Mouse (Mus musculus): ENCODE results near the gene Htr1d.
A peak's percentile ranks its signal among the peaks of the same experiment; 100 is the strongest.

The Htr1d gene

DNA sequence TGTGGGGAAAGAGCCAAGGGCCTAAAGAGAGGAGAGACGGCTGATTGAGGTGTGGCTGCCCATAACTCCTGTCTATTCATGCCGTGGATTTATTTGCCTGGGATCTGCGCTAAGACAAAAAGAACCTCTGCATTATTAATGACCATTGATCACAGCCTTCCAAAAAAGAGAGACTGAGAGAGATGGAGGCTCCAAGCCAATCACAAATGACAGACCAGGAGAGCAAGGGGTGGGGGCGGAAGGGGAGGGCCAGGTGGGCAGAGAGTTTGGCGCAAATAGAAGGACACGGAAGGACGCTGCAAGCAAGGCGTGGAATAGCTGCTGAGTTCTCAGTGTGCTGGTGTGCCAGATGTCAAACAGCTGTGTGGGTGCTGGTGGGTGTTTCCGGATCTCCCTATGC, at the start of gene Htr1d:
TSS of gene Htr1d (plus strand) at position 301 of the 400 bp plus-strand sequence.
- no peak for DNase-seq (ENCODE audit: low read depth)

DNA sequence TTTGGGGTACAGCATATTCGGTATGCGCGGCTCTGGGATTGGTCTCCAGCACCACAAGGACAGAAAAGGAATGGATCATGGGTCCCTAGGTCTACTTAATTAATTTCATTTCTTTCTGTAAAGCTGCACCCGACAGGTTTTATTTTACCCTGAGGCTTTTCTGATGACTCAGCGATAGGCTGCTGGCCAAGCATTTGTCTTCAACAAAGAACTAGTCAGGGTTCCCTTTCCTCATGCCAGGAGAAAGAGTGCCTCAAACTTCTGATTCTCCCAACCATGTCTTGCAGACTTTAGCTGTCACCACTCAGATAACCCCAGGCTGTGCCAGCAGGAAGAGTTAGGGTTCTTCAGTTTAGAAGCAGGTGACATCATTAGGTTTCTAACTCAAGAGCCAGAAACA, 46.3 kb upstream of the Htr1d start:
- no peak for DNase-seq (ENCODE audit: low read depth)

DNA sequence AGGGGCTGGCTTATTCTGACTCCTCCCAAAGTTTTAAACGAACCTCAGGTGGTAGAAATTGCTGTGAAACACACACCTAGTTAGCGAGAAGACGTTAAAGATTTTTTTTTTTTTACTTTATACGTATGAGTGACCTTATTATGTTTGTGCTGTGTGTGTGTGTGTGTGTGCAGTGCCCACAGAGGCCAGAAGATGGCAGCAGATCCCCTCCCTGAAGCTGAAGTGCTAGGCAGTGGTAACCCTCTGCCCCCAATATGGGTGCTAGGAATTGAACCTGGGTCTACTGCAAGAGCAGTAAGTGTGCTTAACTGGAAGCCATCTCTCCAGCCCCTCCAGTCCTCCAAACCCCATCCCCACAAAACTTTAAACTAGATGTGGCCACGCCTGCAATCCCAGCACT, 40.3 kb upstream of the Htr1d start:
- no peak for DNase-seq (ENCODE audit: low read depth)

DNA sequence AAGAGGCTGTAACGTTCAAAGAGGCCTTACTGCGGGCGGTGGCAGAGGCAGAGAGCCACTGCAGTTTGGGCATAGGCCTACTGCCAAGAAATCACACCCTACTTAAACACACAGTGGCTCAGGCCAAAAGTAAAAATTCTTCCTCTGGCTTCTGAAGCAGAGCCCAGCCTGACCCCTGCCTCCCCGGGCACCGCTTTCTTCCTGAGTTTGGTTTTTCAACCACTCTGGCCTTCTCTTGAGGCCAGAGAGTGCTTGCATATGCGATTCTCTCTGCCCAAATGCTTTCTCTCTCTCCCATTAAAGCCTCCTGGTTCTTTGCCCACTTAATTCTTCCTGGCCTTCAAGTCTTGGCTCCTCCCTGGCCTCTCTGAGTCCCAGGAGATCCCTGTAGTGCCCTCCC, 39.5 kb upstream of the Htr1d start:
- DNase-seq (ENCODE audit: low read depth) = no peak

DNA sequence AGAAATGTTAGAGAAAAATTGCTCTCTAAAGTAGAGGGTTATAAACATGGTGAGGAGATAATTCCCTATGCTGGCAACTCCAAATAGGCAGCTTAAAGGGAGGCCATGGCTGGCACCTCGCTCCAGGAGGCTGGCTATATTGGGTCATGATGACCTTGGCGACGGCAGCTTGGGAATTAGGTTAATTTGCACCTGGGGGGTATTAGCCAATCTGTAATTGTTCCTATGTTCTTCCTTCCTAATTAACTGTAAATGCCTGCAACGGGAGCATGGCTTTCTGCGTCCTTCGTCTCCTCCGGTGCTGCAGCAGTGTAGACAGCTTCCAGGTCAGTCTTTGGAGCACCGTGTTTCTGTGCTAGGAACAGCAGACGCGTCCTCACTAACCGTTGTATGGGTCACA, 36.1 kb upstream of the Htr1d start:
- no peak for DNase-seq (ENCODE audit: low read depth)

DNA sequence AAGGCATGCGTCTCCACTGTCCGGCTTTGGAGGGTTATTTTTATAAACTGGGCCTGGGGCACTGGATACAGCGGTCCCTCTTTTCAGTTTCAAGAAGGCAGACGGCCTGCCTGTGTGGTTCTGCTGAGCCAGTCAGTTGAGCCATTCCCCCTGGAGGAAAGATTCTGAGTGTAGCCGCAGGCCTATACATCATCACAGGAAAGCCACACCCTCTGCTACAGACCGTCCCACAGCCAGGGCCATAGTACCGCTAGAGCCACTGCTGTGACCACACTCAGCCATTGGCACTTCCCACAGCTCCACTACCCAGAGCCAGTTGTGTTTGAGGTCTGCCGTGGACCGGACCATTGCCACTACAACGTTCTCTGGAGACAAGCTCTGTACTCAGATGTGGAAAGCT, 21.5 kb upstream of the Htr1d start:
- DNase-seq (ENCODE audit: low read depth) = no peak

DNA sequence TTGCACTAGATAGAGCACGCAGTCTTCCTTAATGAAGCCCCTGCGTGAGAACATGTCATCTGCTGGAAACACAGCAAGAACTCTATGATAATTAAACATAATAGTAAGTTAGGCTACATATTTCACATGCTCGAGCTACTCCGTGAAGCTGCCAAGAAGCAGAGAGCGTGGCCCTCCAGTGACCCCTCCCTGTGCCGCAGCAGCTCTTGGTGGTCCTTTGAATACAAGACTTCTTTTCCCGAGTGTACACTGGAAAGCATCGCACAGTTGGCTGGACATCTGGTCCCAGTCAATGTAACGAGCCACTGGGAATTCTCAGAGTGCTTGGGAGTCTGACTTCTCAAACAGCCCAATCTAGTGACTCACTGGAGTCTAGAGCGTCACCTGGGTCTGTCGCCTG, 15.5 kb upstream of the Htr1d start:
- no peak for DNase-seq (ENCODE audit: low read depth)

DNA sequence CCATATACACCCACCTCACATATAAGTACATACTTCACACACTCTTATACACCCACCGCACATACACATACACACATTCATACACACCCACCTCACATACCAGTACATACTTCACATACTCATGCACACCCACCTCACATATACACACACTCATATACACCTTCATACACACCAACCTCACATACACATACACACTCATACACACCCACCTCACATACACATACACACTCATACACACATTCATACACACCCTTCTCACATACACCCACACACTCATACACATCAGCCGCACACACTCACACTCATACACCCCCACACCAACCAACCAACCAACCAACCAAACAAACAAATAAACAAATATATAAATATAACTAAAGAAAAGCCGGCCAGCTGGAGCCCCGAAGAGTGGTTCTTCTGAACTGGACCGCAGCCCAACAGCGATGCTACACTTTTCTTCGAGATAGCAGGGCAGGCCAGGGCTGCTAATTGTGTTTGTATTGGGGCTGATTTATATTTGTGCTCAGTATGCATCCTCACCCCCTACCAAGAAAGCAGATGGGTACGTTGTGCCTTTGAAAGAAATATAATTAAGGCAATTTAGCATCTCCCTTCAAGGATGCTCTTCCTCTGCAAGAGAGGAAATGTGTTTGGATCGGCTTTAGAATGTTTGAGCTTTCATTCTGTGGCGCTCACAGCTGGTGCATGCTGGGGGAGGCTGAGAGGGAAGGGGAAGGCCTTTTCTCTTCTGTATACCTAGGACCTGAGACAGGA, 11.1 kb upstream of the Htr1d start:
- no peak for DNase-seq (ENCODE audit: low read depth)

DNA sequence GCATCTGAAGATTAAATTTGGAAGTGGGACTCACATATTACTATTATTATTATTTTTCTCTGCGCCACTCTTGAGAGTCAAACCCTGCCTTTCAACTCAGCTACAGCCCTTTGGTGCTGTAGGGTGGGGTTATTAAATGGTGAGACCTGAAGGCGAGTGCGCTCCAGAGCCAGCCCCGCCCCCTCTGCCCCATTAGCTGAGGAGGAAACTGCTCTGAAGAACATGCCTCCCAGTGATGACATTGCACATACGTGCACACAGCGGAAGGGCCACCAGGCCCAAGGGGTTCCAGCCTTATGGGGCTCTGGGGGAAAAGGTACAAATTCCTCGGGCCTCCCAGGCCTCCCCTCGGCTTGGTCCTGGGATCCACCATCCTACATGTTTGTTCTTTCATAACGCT, 7.8 kb upstream of the Htr1d start:
- DNase-seq (ENCODE audit: low read depth) = no peak

DNA sequence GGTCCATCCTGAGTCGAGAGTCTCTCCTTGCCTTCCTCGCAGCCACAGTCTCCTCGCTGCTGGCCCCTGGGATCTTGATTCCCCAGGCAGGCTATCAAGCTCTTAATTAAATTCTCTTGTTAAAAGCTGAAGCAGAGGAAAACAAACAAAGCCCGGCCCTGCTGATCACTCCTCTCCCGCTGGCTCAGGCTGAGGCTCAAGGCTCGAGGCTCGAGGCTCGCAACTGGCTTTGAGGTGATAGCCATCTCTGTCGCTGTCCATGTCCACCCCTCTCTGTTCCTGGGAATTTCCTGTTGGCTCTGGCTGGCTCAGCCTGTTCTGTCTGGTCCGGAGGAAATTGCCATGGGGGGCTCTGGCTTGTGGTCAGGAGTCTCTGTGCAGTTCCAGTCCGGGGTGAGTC, 4.4 kb upstream of the Htr1d start:
- DNase-seq (ENCODE audit: low read depth) = no peak

DNA sequence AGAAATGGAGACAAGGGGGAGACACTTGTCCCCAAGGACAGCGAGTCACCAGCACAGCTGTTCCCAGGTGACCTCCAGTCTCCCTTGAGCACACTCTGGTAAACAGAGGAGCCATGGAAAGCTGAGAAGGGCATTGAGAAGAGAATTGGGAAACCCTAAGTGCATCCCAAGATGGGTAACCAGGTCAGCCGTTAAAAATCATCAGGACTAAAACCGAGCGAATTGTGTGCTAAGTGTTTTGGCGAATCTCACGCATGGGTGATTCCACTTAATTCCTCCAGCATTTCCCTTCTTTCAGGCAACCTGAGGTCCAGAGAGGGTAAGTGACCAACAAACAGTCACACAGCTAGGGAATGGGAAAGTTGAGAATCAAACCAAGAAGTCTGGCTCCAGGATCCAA, 3.9 kb upstream of the Htr1d start:
- no peak for DNase-seq (ENCODE audit: low read depth)

DNA sequence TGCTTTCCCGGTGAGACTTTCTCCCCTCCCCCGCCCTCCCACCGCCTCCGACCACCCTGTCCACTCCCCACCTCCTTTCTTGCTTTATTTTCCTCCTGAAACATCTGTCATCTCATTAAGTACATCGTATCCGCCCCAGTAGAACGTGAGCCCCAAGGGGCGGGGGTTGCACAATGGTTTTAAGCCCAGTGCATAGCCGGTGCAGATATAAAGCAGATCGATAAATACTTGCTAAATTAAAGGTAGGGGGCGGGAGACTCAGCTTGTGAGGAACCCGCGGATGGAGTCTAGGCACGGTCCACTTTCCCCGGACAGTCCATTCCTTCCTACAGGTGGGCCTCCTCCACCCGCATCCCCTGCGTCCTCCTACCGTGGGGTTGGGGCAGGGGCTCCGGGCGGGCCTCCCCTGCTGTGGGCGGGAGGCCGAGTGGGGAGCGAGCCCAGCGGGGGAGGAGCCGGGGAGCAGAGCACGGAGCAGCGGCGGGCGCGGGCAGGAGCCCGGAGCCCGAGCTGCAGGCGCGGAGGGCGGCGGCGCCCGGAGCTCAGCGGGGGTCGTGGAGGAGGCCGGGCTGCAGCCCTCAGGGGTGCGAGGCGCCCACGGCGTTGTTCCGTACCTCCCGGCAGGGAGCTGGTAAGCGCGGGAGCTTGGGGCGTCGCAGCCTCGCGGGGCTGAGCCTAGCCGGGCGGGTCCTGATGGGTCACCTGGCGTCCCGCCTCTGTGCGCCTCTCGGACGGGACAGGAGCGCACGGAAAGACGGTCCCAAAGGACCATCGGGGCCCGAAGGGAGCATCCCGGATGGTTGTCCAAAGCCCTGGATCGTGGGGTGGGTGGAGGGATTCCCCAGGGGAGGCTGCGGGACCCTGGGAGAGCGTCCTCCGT, 1.0 kb downstream of the Htr1d start:
- peak; percentile 6 for DNase-seq (ENCODE audit: low read depth)

DNA sequence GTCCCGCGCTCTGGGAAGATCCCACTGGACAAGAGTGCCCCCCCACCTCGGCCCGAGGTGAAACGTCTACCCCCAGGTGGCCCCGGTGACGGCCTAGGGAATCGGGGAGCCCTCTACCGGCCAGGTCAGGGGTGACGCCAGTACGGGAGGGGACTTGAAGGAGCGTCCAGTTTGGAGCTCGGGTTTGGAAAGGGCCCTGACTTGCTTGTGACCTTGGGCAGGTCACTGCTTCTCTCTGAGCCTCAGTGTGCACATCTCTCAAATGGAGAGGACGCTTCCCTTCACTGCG, 1.6 kb downstream of the Htr1d start:
- DNase-seq (ENCODE audit: low read depth) = peak; percentile 16

DNA sequence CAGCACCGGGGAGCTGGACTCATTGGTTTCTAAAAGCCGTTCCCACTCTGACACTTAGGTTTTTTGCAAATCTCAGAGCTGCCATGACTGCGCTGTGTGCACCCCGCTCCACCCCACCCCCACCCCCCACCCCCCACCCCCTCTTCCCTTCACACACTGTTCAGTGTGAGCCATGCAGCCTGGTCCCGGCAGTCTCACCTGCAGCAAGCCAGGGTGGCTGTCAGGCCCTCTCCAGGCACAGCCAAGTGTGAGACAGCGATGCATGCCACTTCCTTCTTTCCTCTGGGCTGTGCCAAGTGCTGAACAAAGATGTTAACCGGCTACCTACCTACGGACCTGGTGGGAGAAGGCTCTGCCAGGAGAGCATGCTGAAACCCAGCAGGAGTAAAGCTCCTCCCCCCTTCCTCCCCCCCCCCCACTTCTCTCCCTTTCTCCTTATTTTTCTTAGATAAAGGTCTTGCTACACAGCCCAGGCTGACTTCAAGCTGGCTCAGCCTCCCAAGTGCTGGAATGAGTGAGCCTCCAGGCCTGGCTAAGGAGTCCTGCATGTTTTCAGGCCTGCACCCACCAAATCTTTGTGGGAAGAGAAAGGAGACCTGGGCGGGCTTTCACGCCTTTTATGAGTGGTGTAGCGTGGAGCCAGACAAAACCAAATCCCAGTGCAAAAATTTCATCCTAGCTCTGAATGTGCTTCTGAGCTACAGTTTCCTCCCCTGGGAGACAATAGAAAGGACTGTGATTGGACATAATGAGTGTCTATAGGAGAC, 7.5 kb downstream of the Htr1d start:
- DNase-seq (ENCODE audit: low read depth) = no peak

DNA sequence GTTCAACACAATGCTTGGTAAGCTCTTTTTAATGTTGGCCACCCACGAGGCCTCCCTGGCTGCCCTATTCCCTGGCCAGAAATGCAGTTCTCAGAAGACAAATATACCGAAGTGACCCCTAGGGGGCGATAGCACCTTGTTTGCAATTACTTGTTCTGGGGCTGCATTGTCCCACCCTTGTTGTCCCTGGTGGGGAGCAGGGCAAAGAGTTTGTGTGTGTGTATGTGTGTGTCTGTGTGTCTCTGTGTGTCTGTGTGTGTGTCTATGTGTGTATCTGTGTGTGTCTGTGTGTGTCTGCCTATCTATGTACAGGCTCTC, 8.0 kb downstream of the Htr1d start:
- peak; percentile 60 for DNase-seq (ENCODE audit: low read depth)

DNA sequence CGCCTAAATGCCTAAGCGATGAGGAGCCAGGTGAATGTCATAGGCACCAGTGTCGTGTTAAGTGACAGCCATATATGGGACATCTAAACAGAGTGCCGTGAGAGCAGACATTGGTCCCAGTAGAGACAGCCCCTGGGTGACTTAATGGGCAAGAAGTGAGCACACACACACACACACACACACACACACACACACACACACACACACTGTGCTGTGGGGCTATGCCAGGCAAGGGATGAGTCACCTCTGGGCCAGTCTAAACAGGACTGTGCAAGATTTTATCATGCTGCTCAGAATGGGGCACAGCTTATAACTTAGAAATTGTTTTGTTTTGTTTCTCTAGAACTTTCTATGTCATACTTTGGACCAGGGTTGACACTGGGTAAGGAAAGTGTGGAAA, 10.7 kb downstream of the Htr1d start:
- no peak for DNase-seq (ENCODE audit: low read depth)

DNA sequence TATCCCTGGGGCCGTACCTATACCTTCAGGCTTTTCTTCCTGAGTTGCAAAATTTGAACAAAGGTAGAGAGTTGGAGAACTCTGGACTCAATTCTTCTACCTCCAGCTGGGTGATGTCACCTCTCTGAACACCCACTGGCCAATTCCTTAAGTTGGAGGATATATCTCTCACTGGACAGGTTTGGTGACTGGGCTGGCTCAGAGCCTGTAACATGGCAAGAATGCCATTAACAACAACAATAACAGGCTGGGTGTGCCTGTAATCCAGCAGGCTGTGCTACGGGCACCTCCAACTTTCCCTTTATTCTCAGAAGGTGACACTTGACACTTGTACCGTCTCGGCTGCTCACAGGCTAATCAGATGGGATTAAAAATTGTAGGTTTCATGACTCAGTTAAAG, 15.8 kb downstream of the Htr1d start:
- DNase-seq (ENCODE audit: low read depth) = no peak

DNA sequence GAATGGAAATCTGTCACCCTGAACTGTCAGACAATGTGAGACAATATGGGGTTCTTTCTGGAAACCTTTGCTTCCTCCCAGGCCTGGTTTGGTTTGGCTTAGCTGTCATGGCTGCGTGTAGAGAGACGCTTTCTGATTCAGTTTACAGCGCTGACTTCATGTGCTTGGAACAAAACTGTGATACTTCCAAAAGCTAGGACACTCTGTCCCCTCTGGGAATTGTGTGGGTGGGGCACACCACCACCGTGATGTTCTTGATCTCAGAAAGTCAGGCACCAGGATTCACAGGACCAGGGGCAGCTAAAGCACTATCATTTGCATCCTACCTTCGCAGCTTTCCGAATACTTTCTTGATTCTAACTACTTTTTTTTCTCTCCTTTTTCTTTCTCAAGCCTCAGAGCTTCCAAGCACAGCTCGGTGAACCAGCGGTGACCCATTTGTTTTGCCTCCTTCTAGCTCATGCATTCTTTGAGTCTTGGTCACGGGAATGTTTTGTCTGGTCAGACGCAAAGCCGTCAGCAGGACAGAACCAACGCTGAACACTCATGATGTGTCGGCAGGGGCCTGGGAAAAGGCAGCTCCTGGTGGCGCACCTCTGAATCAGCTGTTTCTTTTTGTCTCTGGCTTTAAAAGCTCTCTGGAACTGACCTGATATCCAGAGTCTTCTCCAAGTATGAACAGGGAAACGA, 18.2 kb downstream of the Htr1d start:
- no peak for DNase-seq (ENCODE audit: low read depth)

DNA sequence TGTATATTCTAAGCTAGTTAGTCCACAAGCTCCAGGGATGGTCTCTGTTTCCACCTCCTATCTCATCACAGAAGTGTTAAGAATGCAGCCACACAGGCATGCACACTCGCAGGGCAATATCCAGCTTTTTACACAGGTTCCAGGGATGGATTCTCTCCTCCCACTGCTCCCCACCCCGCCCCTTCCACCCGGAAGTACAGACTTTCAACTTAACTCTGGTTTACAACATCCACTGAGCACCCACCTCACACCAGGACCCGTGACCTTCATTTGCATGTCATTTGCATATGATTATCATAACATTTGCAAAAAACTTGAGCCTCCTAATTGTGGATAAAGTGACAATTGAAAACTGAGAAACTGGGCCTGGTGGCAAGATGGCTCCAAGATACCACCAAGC, 21.2 kb downstream of the Htr1d start:
- no peak for DNase-seq (ENCODE audit: low read depth)

DNA sequence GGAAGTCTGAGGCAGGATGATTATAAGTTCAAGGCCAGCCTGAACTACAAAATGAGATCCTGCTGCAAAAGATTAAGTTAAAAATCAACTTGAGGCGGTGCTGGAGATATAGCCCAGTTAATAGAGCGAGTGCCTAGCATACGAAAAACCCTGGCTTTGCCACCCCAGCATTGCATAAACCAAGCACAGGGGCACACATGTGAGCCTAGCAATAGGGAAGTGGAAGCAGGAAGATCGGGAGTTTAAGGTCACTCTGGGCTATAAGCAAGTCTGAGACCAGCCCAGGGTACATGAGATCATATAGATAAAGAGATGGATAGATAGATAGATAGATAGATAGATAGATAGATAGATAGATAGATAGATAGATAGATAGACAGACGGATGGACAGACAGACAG, 26.5 kb downstream of the Htr1d start:
- DNase-seq (ENCODE audit: low read depth) = no peak

DNA sequence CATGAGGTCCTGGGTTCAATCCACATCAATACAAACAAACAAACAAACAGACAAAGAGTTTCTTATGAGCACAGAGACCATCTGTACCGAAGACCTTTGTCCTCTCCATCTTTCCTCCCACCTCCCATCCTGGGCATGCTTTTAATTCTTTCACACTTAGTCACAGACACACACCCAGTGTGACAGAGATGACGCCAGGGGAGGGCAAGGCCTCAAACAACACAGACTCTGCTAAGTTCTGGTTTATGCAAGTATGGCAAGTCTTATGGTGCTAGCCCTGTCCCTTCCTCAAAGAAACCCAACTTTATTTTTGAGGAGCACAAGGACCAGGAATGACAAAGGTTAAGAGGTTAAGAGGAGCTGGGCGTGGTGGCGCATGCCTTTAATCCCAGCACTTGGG, 26.9 kb downstream of the Htr1d start:
- DNase-seq (ENCODE audit: low read depth) = no peak

DNA sequence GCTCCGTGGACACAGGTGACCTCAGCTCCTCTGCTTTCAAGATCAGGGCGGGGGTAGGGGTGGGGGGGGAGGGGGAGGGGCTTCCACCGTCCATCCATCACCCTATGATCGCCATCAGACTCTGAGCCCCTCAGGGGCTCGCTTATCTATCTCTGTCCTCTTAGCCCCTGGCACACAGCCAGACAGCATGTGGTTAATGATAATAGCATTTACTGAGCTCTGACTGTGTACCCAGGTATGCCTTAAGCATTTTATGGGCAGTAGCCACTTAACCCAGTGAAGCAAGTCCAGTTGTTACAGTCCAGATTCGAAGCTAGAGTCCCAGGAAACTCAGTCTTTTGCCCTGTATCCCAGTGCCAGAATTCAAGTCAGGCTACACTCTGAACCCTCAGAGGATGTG, 28.2 kb downstream of the Htr1d start:
- no peak for DNase-seq (ENCODE audit: low read depth)

DNA sequence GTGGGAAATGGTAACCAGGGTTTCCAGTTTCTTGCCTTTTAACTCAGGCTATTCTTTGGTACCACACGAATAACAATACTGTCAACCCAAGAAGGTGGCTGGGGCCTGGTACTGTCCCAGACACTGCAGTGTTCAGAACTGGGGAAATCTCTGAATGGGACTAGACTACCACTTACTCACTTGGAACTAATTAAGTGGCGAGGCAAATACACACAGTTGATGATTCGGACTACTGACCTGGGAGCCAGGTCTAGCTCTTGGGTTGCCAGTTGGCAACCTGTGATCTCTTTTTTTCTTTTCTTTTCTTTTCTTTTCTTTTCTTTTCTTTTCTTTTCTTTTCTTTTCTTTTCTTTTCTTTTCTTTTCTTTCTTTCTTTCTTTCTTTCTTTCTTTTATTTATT, 29.0 kb downstream of the Htr1d start:
- DNase-seq (ENCODE audit: low read depth) = no peak

Measured in naive thymus-derived CD4-positive, alpha-beta T cell, adult 2 months (primary cell).